Mouse (Mus musculus) CH12.LX (cell line): ENCODE results near the gene Epb41. TPM values are rescaled to one million over a fixed set of nuclear protein-coding genes. Genes with fewer than 3 reads are reported as not detected.

Experiments used
- DNase-seq: peaks from one replicate; pipeline ENCODE4 v3.0.0-alpha.2; 2013; ENCODE audit errors: extremely low read depth
- H3K27ac ChIP-seq: 2 replicates; pipeline ENCODE4 v1.5.1; 2012; ENCODE audit warnings: low read depth, mild to moderate bottlenecking, control low read depth, moderate library complexity; ENCODE audit not compliant: insufficient read depth
- H3K27me3 ChIP-seq: replicated peaks from 2 replicates; pipeline ENCODE3; 2012; ENCODE audit warnings: inconsistent platforms
- H3K36me3 ChIP-seq, 2 experiments: replicated peaks in 1 of 2; 2 replicates each; pipeline versions ENCODE3 to v1.6.1; 2012; ENCODE audit warnings: inconsistent platforms in 1 of 2, low read length in 1 of 2, mild to moderate bottlenecking in 1 of 2, mixed read lengths in 1 of 2, moderate library complexity in 1 of 2; ENCODE audit not compliant: control insufficient read depth in 1 of 2, insufficient read depth in 1 of 2
- H3K4me1 ChIP-seq, 2 experiments: 2 replicates each; pipeline ENCODE4 v1.6.1; 2012; ENCODE audit warnings: inconsistent platforms in 1 of 2, moderate library complexity in 1 of 2; ENCODE audit not compliant: insufficient read depth in 2 of 2, control insufficient read depth in 1 of 2
- H3K4me2 ChIP-seq: 2 replicates; pipeline ENCODE4 v1.6.1; 2012; ENCODE audit warnings: low read depth, mild to moderate bottlenecking, control low read depth; ENCODE audit not compliant: poor library complexity, insufficient read depth, severe bottlenecking
- H3K4me3 ChIP-seq, 3 experiments: fragments of 150-350 bp in 1 of 3; sonication (generic) in 1 of 3; replicated peaks in 1 of 3; 2 replicates each; pipeline versions ENCODE3 to v1.5.1; 2011 to 2012; ENCODE audit warnings: low read depth in 2 of 3, low read length in 2 of 3, mild to moderate bottlenecking in 2 of 3, moderate library complexity in 2 of 3, control low read depth in 1 of 3, improper control_type of control experiment in 1 of 3, inconsistent platforms in 1 of 3, mixed read lengths in 1 of 3; ENCODE audit not compliant: poor library complexity in 1 of 3
- H3K79me2 ChIP-seq: replicated peaks from 2 replicates; pipeline ENCODE4 v1.6.1; 2012; ENCODE audit warnings: mild to moderate bottlenecking, moderate library complexity; ENCODE audit not compliant: control insufficient read depth, poor library complexity, insufficient read depth, severe bottlenecking; ENCODE audit errors: extremely low read depth
- H3K9ac ChIP-seq: 2 replicates; pipeline ENCODE4 v1.6.1; 2012; ENCODE audit warnings: low read depth, mild to moderate bottlenecking, control low read depth, moderate library complexity; ENCODE audit not compliant: insufficient read depth
- H3K9me3 ChIP-seq: replicated peaks from 2 replicates; pipeline ENCODE3; 2012; ENCODE audit warnings: low read length, inconsistent platforms, mixed read lengths
- BHLHE40 ChIP-seq: IDR thresholded peaks from 2 replicates; pipeline ENCODE4 v1.6.1; 2011; ENCODE audit warnings: mild to moderate bottlenecking, low read depth, low read length, improper control_type of control experiment
- E2F4 ChIP-seq: IDR thresholded peaks from 2 replicates; pipeline ENCODE4 v1.6.1; 2011; ENCODE audit warnings: low read depth, low read length, improper control_type of control experiment; ENCODE audit not compliant: insufficient replicate concordance
- ELF1 ChIP-seq: IDR thresholded peaks from 2 replicates; pipeline ENCODE4 v1.6.1; 2014; ENCODE audit warnings: low read depth, mild to moderate bottlenecking, inconsistent platforms, low read length, improper control_type of control experiment
- ETS1 ChIP-seq: conservative IDR thresholded peaks from 2 replicates; pipeline ENCODE4 v1.6.1; 2012; ENCODE audit warnings: low read depth, mild to moderate bottlenecking, inconsistent platforms, low read length, improper control_type of control experiment, moderate library complexity
- HCFC1 ChIP-seq: IDR thresholded peaks from 2 replicates; pipeline ENCODE4 v1.6.1; 2012; ENCODE audit warnings: low read depth, mild to moderate bottlenecking, inconsistent platforms, low read length, improper control_type of control experiment
- IRF4 ChIP-seq: IDR thresholded peaks from 2 replicates; pipeline ENCODE4 v1.6.1; 2014; ENCODE audit warnings: low read depth, mild to moderate bottlenecking, inconsistent platforms, low read length, improper control_type of control experiment
- JUN ChIP-seq: IDR thresholded peaks from 2 replicates; pipeline ENCODE4 v1.6.1; 2011; ENCODE audit warnings: low read depth, mild to moderate bottlenecking, low read length, improper control_type of control experiment, moderate library complexity; ENCODE audit not compliant: insufficient read depth
- MAZ ChIP-seq: IDR thresholded peaks from 2 replicates; pipeline ENCODE4 v1.6.1; 2012; ENCODE audit warnings: low read depth, mild to moderate bottlenecking, inconsistent platforms, low read length, improper control_type of control experiment, moderate library complexity
- MEF2A ChIP-seq: IDR thresholded peaks from 2 replicates; pipeline ENCODE4 v1.6.1; 2014; ENCODE audit warnings: low read depth, mild to moderate bottlenecking, inconsistent platforms, low read length, improper control_type of control experiment, borderline replicate concordance
- MXI1 ChIP-seq: IDR thresholded peaks from 2 replicates; pipeline ENCODE4 v1.6.1; 2011; ENCODE audit warnings: mild to moderate bottlenecking, low read depth, low read length, improper control_type of control experiment
- POLR2A ChIP-seq: IDR thresholded peaks from 2 replicates; pipeline ENCODE4 v1.6.1; 2011; ENCODE audit warnings: low read depth, mild to moderate bottlenecking, improper control_type of control experiment, low read length
- RCOR1 ChIP-seq: conservative IDR thresholded peaks from 2 replicates; pipeline ENCODE4 v1.6.1; 2012; ENCODE audit warnings: low read depth, mild to moderate bottlenecking, inconsistent platforms, low read length, improper control_type of control experiment
- TBP ChIP-seq: conservative IDR thresholded peaks from 2 replicates; pipeline ENCODE4 v1.6.1; 2011; ENCODE audit warnings: low read depth, low read length, improper control_type of control experiment
- USF2 ChIP-seq: conservative IDR thresholded peaks from 2 replicates; pipeline ENCODE4 v1.6.1; 2011; ENCODE audit warnings: low read depth, low read length, improper control_type of control experiment
- ZC3H11A ChIP-seq: IDR thresholded peaks from 2 replicates; pipeline ENCODE4 v1.6.1; 2012; ENCODE audit warnings: low read depth, mild to moderate bottlenecking, inconsistent platforms, low read length, improper control_type of control experiment
- ZMIZ1 ChIP-seq: IDR thresholded peaks from 2 replicates; pipeline ENCODE4 v1.6.1; 2012; ENCODE audit warnings: low read depth, mild to moderate bottlenecking, inconsistent platforms, low read length, improper control_type of control experiment
- ZNF384 ChIP-seq: IDR thresholded peaks from 2 replicates; pipeline ENCODE4 v1.6.1; 2012; ENCODE audit warnings: low read depth, low read length, improper control_type of control experiment, inconsistent platforms
- dilution Hi-C: fragments of 300-500 bp; cut with MboI; formaldehyde crosslinking; loops from 2 replicates; pipeline ENCODE4 v1.14.3; 2020; ENCODE audit warnings: low sequenced_read_pairs; ENCODE audit not compliant: extremely low pct_unique_long_range_greater_than_20kb, extremely low pct_ligation_motif_present
- in situ Hi-C: fragments of 300-500 bp; cut with MboI; formaldehyde crosslinking; loops from 3 replicates; pipeline ENCODE4 v1.14.3; 2019; ENCODE audit warnings: low sequenced_read_pairs, low pct_ligation_motif_present, low pct_unique_long_range_greater_than_20kb, mixed read lengths
- polyA plus RNA-seq: library from polyadenylated mRNA; unstranded; fragments of >175 nt; gene quantifications from 2 replicates; pipeline ENCODE4 v1.2.1, GENCODE M21; 2012; ENCODE audit warnings: low read depth; ENCODE audit not compliant: insufficient read length
- total RNA-seq, 2 experiments: library from RNA; depleted of rRNA; stranded (reverse); fragments of 300-350 nt in 1 of 2; fragments of >200 nt in 1 of 2; gene quantifications; 2 replicates each; pipeline ENCODE4 v1.2.3; 2012 to 2014

Epb41 gene
- total and polyA plus RNA-seq, 3 experiments, result 7.1 to 21.6 (median 10.0) TPM

- peaks cover 92% of the 10 kb centered on the region for H3K27me3 ChIP-seq
These were observed 36.1 kb upstream of the Epb41 start for GRCm38 (mm10) chr4:132111227-132111626.

GRCm38 (mm10) chr4:132108221-132108620, 33.1 kb upstream of the Epb41 start:
- in situ Hi-C loops, result no loop called here
- TF ChIP-seq MEF2A (no peak), ELF1 (no peak), ETS1 (no peak), IRF4 (no peak), ZNF384 (no peak), ZC3H11A (no peak), RCOR1 (no peak), POLR2A (no peak), BHLHE40 (no peak), HCFC1 (no peak), MAZ (no peak), USF2 (no peak), E2F4 (no peak), ZMIZ1 (no peak)
- TF ChIP-seq, all 38 proteins: peak for 0
- DNase-seq, result no peak

More at GRCm38 (mm10) chr4:132111227-132111626, 36.1 kb upstream of the Epb41 start:
- Histone ChIP-seq H3K79me2 (no peaks in the 10 kb centered on the region), H3K9ac (no peak overlapping the region), H3K4me1 (no peaks in the 10 kb centered on the region), H3K9me3 (no peaks in the 10 kb centered on the region), H3K4me2 (no peak overlapping the region)
- DNase-seq, result no peak
- dilution Hi-C loops, result no loop called here
- in situ Hi-C loops, result no loop called here
- no peak for TF ChIP-seq ZNF384
- TF ChIP-seq MAZ, result no peak
- TF ChIP-seq MXI1, result no peak
- TF ChIP-seq JUN, result no peak
- TF ChIP-seq TBP, result no peak
- TF ChIP-seq RCOR1, result no peak
- TF ChIP-seq, all 38 proteins: peak for 0
- H3K27ac ChIP-seq, result no peak overlapping the region
- no peak overlapping the region for H3K4me3 ChIP-seq
- H3K36me3 ChIP-seq, result no peaks in the 10 kb centered on the region

More at GRCm38 (mm10) chr4:132108221-132108620, 33.1 kb upstream of the Epb41 start:
- Histone ChIP-seq H3K36me3 (no peaks in the 10 kb centered on the region), H3K9ac (no peak overlapping the region), H3K4me2 (no peak overlapping the region), H3K4me1 (no peaks in the 10 kb centered on the region), H3K9me3 (no peaks in the 10 kb centered on the region), H3K79me2 (no peaks in the 10 kb centered on the region), H3K27me3 (peaks cover 78% of the 10 kb centered on the region), H3K4me3 (no peak overlapping the region), H3K27ac (no peak overlapping the region)
- dilution Hi-C loops, result no loop called here
